Mouse (Mus musculus) embryonic facial prominence, embryonic 11.5 days (tissue): ENCODE measurements at regions not wholly inside any gene's neighbourhood (a gene's known extent, or its start where the extent isn't known, plus 50 kb on each side); places are given as distances from the start of the nearest gene placed in this dataset.

ENCODE experiments used
- ATAC-seq: fragments of 200-750 bp; cut with Nextera tagmentation; replicated peaks from 2 replicates; pipeline ENCODE4 v1.8.0; 2017; ENCODE audit warnings: low read depth; ENCODE audit not compliant: insufficient number of reproducible peaks, low FRiP score, low TSS enrichment
- DNase-seq: peaks from one replicate; pipeline ENCODE4 v3.0.0-alpha.2; 2015; ENCODE audit warnings: low spot score
- H3K27ac ChIP-seq: fragments of 300-500 bp; sonication (generic); replicated peaks from 2 replicates; pipeline ENCODE4 v1.5.1; 2014; ENCODE audit warnings: mild to moderate bottlenecking, low read depth, low read length, control low read depth
- H3K27me3 ChIP-seq: fragments of 300-500 bp; sonication (generic); 2 replicates; pipeline ENCODE4 v1.6.1; 2014; ENCODE audit warnings: mild to moderate bottlenecking, low read length, moderate library complexity, mixed read lengths; ENCODE audit not compliant: control insufficient read depth, insufficient read depth
- H3K36me3 ChIP-seq: fragments of 300-500 bp; sonication (generic); replicated peaks from 2 replicates; pipeline ENCODE4 v1.6.1; 2014; ENCODE audit warnings: low read depth, mild to moderate bottlenecking, low read length, moderate library complexity, mixed read lengths; ENCODE audit not compliant: control insufficient read depth, insufficient read depth
- H3K4me1 ChIP-seq: fragments of 300-500 bp; sonication (generic); 2 replicates; pipeline ENCODE4 v1.6.1; 2014; ENCODE audit warnings: low read length, mixed read lengths; ENCODE audit not compliant: control insufficient read depth, insufficient read depth
- H3K4me2 ChIP-seq: fragments of 300-500 bp; sonication (generic); 2 replicates; pipeline ENCODE4 v1.6.1; 2014; ENCODE audit warnings: low read depth, mild to moderate bottlenecking, control low read depth, low read length, moderate library complexity
- H3K4me3 ChIP-seq: fragments of 300-500 bp; sonication (generic); 2 replicates; pipeline ENCODE4 v1.5.1; 2014; ENCODE audit warnings: low read depth, low read length, control low read depth
- H3K9ac ChIP-seq: fragments of 300-500 bp; sonication (generic); replicated peaks from 2 replicates; pipeline ENCODE4 v1.6.1; 2014; ENCODE audit warnings: mild to moderate bottlenecking, control low read depth, low read length
- H3K9me3 ChIP-seq: fragments of 300-500 bp; sonication (generic); replicated peaks from 2 replicates; pipeline ENCODE4 v1.6.1; 2016; ENCODE audit warnings: mild to moderate bottlenecking, low read length, inconsistent platforms, mixed read lengths; ENCODE audit not compliant: control insufficient read depth
- WGBS: fragments of 180-500 bp; shearing (Covaris S2); extraction: QIAGEN DNeasy Blood & Tissue Kit; methylation state at CpG from one replicate; pipeline ENCODE4 v1.1.7; 2014; 5-methylcytosine and 5-hydroxymethylcytosine counted together

DNA sequence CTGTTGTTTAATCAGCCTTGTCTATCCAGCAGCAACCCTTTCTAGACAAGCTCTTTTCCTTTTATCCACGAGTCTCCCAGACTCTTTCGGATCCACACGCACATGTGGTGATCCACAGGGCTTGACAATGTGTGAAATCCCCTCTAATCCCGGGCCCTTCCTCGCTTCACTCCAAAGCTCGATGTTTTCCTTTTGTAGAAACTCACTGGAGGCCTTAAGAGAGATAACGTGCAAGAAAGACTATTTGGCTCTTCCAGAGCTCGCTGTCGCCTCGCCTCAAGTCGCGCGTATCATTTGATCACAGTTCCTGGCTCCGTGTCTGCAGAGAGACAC is 234.9 kb downstream of the Gm5426 start:
- WGBS: 77% methylated on average over 14 of the region's 14 CpGs
- no peak overlapping the region for H3K27ac ChIP-seq

GRCm38 (mm10) chr10:96372616-96373346 is 236.4 kb downstream of the Gm5426 start:
- no peaks in the 10 kb centered on the region for H3K27me3 ChIP-seq

More for the DNA sequence above, 234.9 kb downstream of the Gm5426 start:
- Histone ChIP-seq H3K36me3 (no peaks in the 10 kb centered on the region), H3K4me2 (no peak overlapping the region), H3K9ac (no peak overlapping the region), H3K9me3 (no peaks in the 10 kb centered on the region), H3K27me3 (no peaks in the 10 kb centered on the region), H3K4me1 (no peaks in the 10 kb centered on the region), H3K4me3 (no peak overlapping the region)
- DNase-seq: no peak
- no peak for ATAC-seq

GRCm38 (mm10) chr10:96373481-96373880 is 237.1 kb downstream of the Gm5426 start:
- WGBS: 53% methylated on average over 7 of the region's 7 CpGs
- Histone ChIP-seq H3K9me3 (no peaks in the 10 kb centered on the region), H3K4me3 (no peak overlapping the region), H3K4me1 (no peaks in the 10 kb centered on the region), H3K4me2 (no peak overlapping the region), H3K27me3 (no peaks in the 10 kb centered on the region), H3K9ac (no peak overlapping the region), H3K36me3 (no peaks in the 10 kb centered on the region), H3K27ac (no peak overlapping the region)
- ATAC-seq: no peak
- no peak for DNase-seq

More at GRCm38 (mm10) chr10:96372616-96373346, 236.4 kb downstream of the Gm5426 start:
- no peaks in the 10 kb centered on the region for H3K9me3 ChIP-seq
- ATAC-seq: no peak
- no peak overlapping the region for H3K4me3 ChIP-seq
- H3K4me1 ChIP-seq: no peaks in the 10 kb centered on the region
- H3K36me3 ChIP-seq: no peaks in the 10 kb centered on the region
- no peak overlapping the region for H3K9ac ChIP-seq
- H3K27ac ChIP-seq: no peak overlapping the region
- DNase-seq: no peak
- no peak overlapping the region for H3K4me2 ChIP-seq
- WGBS: 66% methylated on average over 11 of the region's 11 CpGs

GRCm38 (mm10) chr10:96374293-96375069 is 238.1 kb downstream of the Gm5426 start:
- no peak for ATAC-seq
- H3K4me1 ChIP-seq: no peaks in the 10 kb centered on the region
- H3K4me3 ChIP-seq: no peak overlapping the region
- 83% methylated on average over 12 of the region's 12 CpGs for WGBS
- no peak overlapping the region for H3K9ac ChIP-seq
- H3K4me2 ChIP-seq: no peak overlapping the region
- H3K9me3 ChIP-seq: no peaks in the 10 kb centered on the region
- H3K27ac ChIP-seq: no peak overlapping the region
- no peaks in the 10 kb centered on the region for H3K27me3 ChIP-seq
- DNase-seq: no peak
- no peaks in the 10 kb centered on the region for H3K36me3 ChIP-seq

- no peak overlapping the region for H3K4me3 ChIP-seq
- H3K36me3 ChIP-seq: no peaks in the 10 kb centered on the region
- no peaks in the 10 kb centered on the region for H3K9me3 ChIP-seq
- H3K27ac ChIP-seq: no peak overlapping the region
- no peak overlapping the region for H3K4me2 ChIP-seq
- DNase-seq (no peak), ATAC-seq (no peak)
- no peaks in the 10 kb centered on the region for H3K4me1 ChIP-seq
- H3K27me3 ChIP-seq: no peaks in the 10 kb centered on the region
- WGBS: 82% methylated on average over 3 of the region's 3 CpGs
- H3K9ac ChIP-seq: no peak overlapping the region
Measured at GRCm38 (mm10) chr10:96375070-96375447, 238.7 kb downstream of the Gm5426 start.

GRCm38 (mm10) chr10:96377549-96377948 is 239.3 kb upstream of the Btg1 start:
- H3K4me3 ChIP-seq: no peak overlapping the region
- H3K27ac ChIP-seq: no peak overlapping the region
- WGBS: 82% methylated on average over 4 of the region's 4 CpGs
- no peaks in the 10 kb centered on the region for H3K27me3 ChIP-seq
- no peaks in the 10 kb centered on the region for H3K4me1 ChIP-seq
- no peak overlapping the region for H3K9ac ChIP-seq
- ATAC-seq: no peak
- H3K4me2 ChIP-seq: no peak overlapping the region
- no peaks in the 10 kb centered on the region for H3K9me3 ChIP-seq
- no peaks in the 10 kb centered on the region for H3K36me3 ChIP-seq
- no peak for DNase-seq

- no peak overlapping the region for H3K9ac ChIP-seq
- H3K27ac ChIP-seq: no peak overlapping the region
- H3K27me3 ChIP-seq: no peaks in the 10 kb centered on the region
- no peak overlapping the region for H3K4me3 ChIP-seq
- ATAC-seq (no peak), DNase-seq (no peak)
- H3K4me1 ChIP-seq: no peaks in the 10 kb centered on the region
- no peaks in the 10 kb centered on the region for H3K36me3 ChIP-seq
- H3K9me3 ChIP-seq: no peaks in the 10 kb centered on the region
- WGBS: 84% methylated on average over 9 of the region's 9 CpGs
- H3K4me2 ChIP-seq: no peak overlapping the region
Measured at GRCm38 (mm10) chr10:96379016-96379771, 237.6 kb upstream of the Btg1 start.

DNA sequence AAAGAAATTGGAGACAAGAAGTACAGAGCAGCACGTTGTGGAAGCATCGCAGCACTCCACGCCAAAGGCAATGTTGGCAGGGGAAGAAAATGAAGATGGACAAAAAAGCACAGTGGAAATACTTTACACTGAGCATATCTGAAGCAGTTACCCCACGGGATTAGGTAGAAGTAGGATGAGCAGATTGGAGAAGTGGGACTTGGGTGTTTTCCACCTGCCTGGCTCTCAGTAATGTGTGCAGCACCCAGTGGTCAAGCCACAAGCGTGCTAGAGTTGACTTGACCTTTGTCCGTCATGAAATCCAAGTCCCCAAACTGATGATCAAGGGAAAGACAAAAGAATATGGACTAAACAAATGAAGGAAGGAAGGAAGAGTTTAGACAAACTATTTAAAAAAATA is 235.1 kb upstream of the Btg1 start:
- H3K36me3 ChIP-seq: no peaks in the 10 kb centered on the region
- H3K9ac ChIP-seq: no peak overlapping the region
- DNase-seq: no peak
- H3K27ac ChIP-seq: no peak overlapping the region
- no peak overlapping the region for H3K4me2 ChIP-seq
- no peaks in the 10 kb centered on the region for H3K27me3 ChIP-seq
- no peak overlapping the region for H3K4me3 ChIP-seq
- no peak for ATAC-seq
- H3K4me1 ChIP-seq: no peaks in the 10 kb centered on the region
- 91% methylated on average over 6 of the region's 6 CpGs for WGBS
- no peaks in the 10 kb centered on the region for H3K9me3 ChIP-seq
